Mouse (Mus musculus) hindbrain, embryonic 15.5 days (tissue): ENCODE measurements around the gene Gm5485. TPM values are rescaled to one million over a fixed set of nuclear protein-coding genes. Genes with fewer than 3 reads are reported as not detected.

Source experiments
- ATAC-seq: fragments of 200-750 bp; cut with Nextera tagmentation; 2 replicates; pipeline ENCODE4 v1.8.0; 2017; ENCODE audit warnings: low read depth, moderate number of reproducible peaks, moderate TSS enrichment; ENCODE audit not compliant: low FRiP score
- H3K27ac ChIP-seq: fragments of 300-500 bp; sonication (generic); replicated peaks from 2 replicates; pipeline ENCODE4 v1.5.1; 2015; ENCODE audit warnings: mild to moderate bottlenecking, inconsistent platforms
- H3K27me3 ChIP-seq: fragments of 300-500 bp; sonication (generic); 2 replicates; pipeline ENCODE4 v1.6.1; 2015; ENCODE audit warnings: control low read depth, inconsistent platforms
- H3K36me3 ChIP-seq: fragments of 300-500 bp; sonication (generic); 2 replicates; pipeline ENCODE4 v1.6.1; 2015; ENCODE audit warnings: control low read depth, inconsistent platforms
- H3K4me1 ChIP-seq: fragments of 300-500 bp; sonication (generic); replicated peaks from 2 replicates; pipeline ENCODE4 v1.6.1; 2015; ENCODE audit warnings: control low read depth, inconsistent platforms
- H3K4me2 ChIP-seq: fragments of 300-500 bp; sonication (generic); 2 replicates; pipeline ENCODE4 v1.6.1; 2015; ENCODE audit warnings: moderate library complexity, mild to moderate bottlenecking, inconsistent platforms
- H3K4me3 ChIP-seq: fragments of 300-500 bp; sonication (generic); 2 replicates; pipeline ENCODE4 v1.5.1; 2015; ENCODE audit warnings: mild to moderate bottlenecking, inconsistent platforms
- H3K9ac ChIP-seq: fragments of 300-500 bp; sonication (generic); 2 replicates; pipeline ENCODE4 v1.6.1; 2015; ENCODE audit warnings: inconsistent platforms
- H3K9me3 ChIP-seq: fragments of 300-500 bp; sonication (generic); 2 replicates; pipeline ENCODE4 v1.6.1; 2016; ENCODE audit warnings: control low read depth, inconsistent platforms
- WGBS: fragments of 180-500 bp; shearing (Covaris S2); methylation state at CpG from one replicate; pipeline ENCODE4 v1.1.7; 2015; 5-methylcytosine and 5-hydroxymethylcytosine counted together
- polyA plus RNA-seq: library from polyadenylated mRNA; unstranded; fragments of >200 nt; fragmentation: Nextera tagmentation; extraction: Ambion mirVana; gene quantifications from 2 replicates; pipeline ENCODE4 v1.2.1, GENCODE M21; 2015

Gene Gm5485
- polyA plus RNA-seq, 1 experiment from 2014 or later = not detected

- no peak overlapping the region for H3K27ac ChIP-seq
- no peak overlapping the region for H3K4me3 ChIP-seq
- peak; percentile 19; the same call in 1 of the 2 replicates for ATAC-seq
- no peaks in the 10 kb centered on the region for H3K9me3 ChIP-seq
- H3K4me2 ChIP-seq = no peak overlapping the region
- WGBS = 76% methylated on average over 12 of the region's 12 CpGs
- no peaks in the 10 kb centered on the region for H3K36me3 ChIP-seq
- no peaks in the 10 kb centered on the region for H3K27me3 ChIP-seq
- H3K4me1 ChIP-seq = no peaks in the 10 kb centered on the region
- no peak overlapping the region for H3K9ac ChIP-seq
These were observed 51.3 kb downstream of the Gm5485 start for GRCm38 (mm10) chr16:48360887-48361286.

- Histone ChIP-seq H3K4me2 (no peak overlapping the region), H3K4me1 (no peaks in the 10 kb centered on the region), H3K36me3 (no peaks in the 10 kb centered on the region), H3K9me3 (no peaks in the 10 kb centered on the region), H3K27me3 (no peaks in the 10 kb centered on the region), H3K4me3 (no peak overlapping the region), H3K27ac (no peak overlapping the region), H3K9ac (no peak overlapping the region)
- 95% methylated on average over 1 of the region's 1 CpGs for WGBS
- ATAC-seq = no peak
These were observed 55.8 kb downstream of the Gm5485 start for GRCm38 (mm10) chr16:48356417-48356816.

- no peak for ATAC-seq
- no peaks in the 10 kb centered on the region for H3K27me3 ChIP-seq
- no peak overlapping the region for H3K9ac ChIP-seq
- H3K36me3 ChIP-seq = no peaks in the 10 kb centered on the region
- H3K27ac ChIP-seq = no peak overlapping the region
- 81% methylated on average over 5 of the region's 5 CpGs for WGBS
- H3K9me3 ChIP-seq = no peaks in the 10 kb centered on the region
- no peak overlapping the region for H3K4me2 ChIP-seq
- no peak overlapping the region for H3K4me3 ChIP-seq
- no peaks in the 10 kb centered on the region for H3K4me1 ChIP-seq
These were observed 56.5 kb downstream of the Gm5485 start for GRCm38 (mm10) chr16:48355716-48356115.

Other genes with a start within 250 kb of the Gm5485 start
- gene Dppa4, start 128.7 kb downstream of the Gm5485 start, polyA plus RNA-seq = not detected in 2 replicates
- gene Dppa2, start 108.5 kb downstream of the Gm5485 start, polyA plus RNA-seq = 0.08 TPM in 1 of 2 replicates, not detected in the other
- 0.16 and 0.20 TPM in 2 replicates for gene Morc1, start 18.8 kb upstream of the Gm5485 start, polyA plus RNA-seq